ENCODE assay signal across 8 mouse cellular contexts in the genomic region with DNA sequence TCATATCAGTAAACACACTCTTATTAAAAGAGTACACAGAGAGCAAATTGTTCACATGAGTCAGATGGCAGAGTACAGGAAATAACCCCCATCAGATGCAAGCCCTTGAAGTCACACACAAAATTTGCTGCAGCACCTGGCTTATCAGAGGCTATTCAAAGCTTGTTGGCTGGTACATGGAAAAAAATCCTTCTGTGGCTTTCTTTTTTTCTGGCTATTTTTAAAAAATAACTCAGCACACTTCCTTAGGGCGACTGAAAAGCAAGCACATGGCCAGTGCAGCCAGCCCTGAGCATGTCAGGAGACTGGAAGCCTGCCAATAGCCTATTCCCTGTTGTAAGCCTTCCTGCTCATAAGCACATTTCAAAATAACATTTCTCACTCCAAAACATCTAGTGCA. TPM values are rescaled to one million over a fixed set of nuclear protein-coding genes. Genes with fewer than 3 reads are reported as not detected.
DNase-seq lines count a peak whose midpoint lies in the region; ATAC-seq lines count a peak whose summit lies in the region.

No protein-coding gene starts in this region.

- no peak overlapping the region for H3K9ac ChIP-seq in kidney, embryonic 14.5 days (ENCODE audit: low read depth, low read length)

- H3K36me3 ChIP-seq in kidney, embryonic 14.5 days (ENCODE audit: control insufficient read depth, insufficient read depth, low read length) = no peaks in the 10 kb centered on the region

- no peaks in the 10 kb centered on the region for H3K9me3 ChIP-seq in kidney, embryonic 14.5 days (ENCODE audit: control insufficient read depth, low read length)

- 38% methylated on average over 1 of the region's 1 CpGs for WGBS in kidney, embryonic 14.5 days

- peak; percentile 61 for DNase-seq in kidney, adult 11 months
- peak; percentile 12 for DNase-seq in CD4-positive, CD25-positive, alpha-beta regulatory T cell, adult 2 months (ENCODE audit: low read depth, low spot score)
- peak; percentile 66 for DNase-seq in heart, adult 8-10 months (ENCODE audit: low spot score)
- DNase-seq in layer of hippocampus, postnatal 36 days = peak; percentile 10 to 25
- DNase-seq in telencephalon, adult 2 months (ENCODE audit: low read depth, low spot score) = peak; percentile 55
- DNase-seq in T-cell, adult 2 months (ENCODE audit: low spot score) = no peak

- H3K4me1 ChIP-seq in kidney, embryonic 14.5 days (ENCODE audit: control insufficient read depth, insufficient read depth, low read length) = no peaks in the 10 kb centered on the region
- H3K4me1 ChIP-seq in brown adipose tissue, adult 24 weeks (ENCODE audit: control insufficient read depth, insufficient read depth, insufficient read length, low read length) = no peaks in the 10 kb centered on the region

- H3K4me2 ChIP-seq in kidney, embryonic 14.5 days (replicated peaks; ENCODE audit: low read depth, low read length) = no peak overlapping the region

- H3K4me3 ChIP-seq in kidney, embryonic 14.5 days (ENCODE audit: low read length) = no peak overlapping the region
- no peak overlapping the region for H3K4me3 ChIP-seq in brown adipose tissue, adult 24 weeks (ENCODE audit: insufficient read depth, low read depth, low read length)

- no peaks in the 10 kb centered on the region for H3K27me3 ChIP-seq in kidney, embryonic 14.5 days (ENCODE audit: control insufficient read depth, insufficient read depth, low read length)

- ATAC-seq in kidney, embryonic 14.5 days (ENCODE audit: low FRiP score, low TSS enrichment) = no peak

- H3K27ac ChIP-seq in kidney, embryonic 14.5 days (ENCODE audit: low read depth, low read length) = no peak overlapping the region
- H3K27ac ChIP-seq in brown adipose tissue, adult 24 weeks (replicated peaks; ENCODE audit: low read depth, low read length) = peak overlapping the region; percentile 23; the same call in 1 of the 2 replicates

RNA-seq across cellular contexts. Expression of a gene that starts 18.6 kb away (rescaled TPM):
- polyA plus RNA-seq in kidney, embryonic 14.5 days (2014; fragmentation: Nextera tagmentation; extraction: Ambion mirVana) = 65.0 and 74.2 TPM in 2 replicates
- polyA plus RNA-seq in brown adipose tissue, adult 24 weeks (2012; ENCODE audit: insufficient read depth, insufficient read length, missing spikeins) = 48.0 and 56.2 TPM in 2 replicates
- total RNA-seq in heart, adult 8-10 months (2022) = 10 to 100 TPM; 26.1 to 39.5 (median 31.5) TPM
- total RNA-seq in layer of hippocampus, postnatal 36 days (2021) = 10 to 100 TPM; 42.4 to 49.9 TPM
